Mouse (Mus musculus) common myeloid progenitor, adult 5-6 weeks (primary cell): ENCODE data around the gene Lrrc63. TPM values are rescaled to one million over a fixed set of nuclear protein-coding genes. Genes with fewer than 3 reads are reported as not detected.

Experiments used
- ATAC-seq: replicated peaks from 2 replicates; pipeline ENCODE4 v1.8.0; 2016; ENCODE audit warnings: low read depth, mild to moderate bottlenecking, moderate TSS enrichment, inconsistent platforms; ENCODE audit not compliant: poor library complexity, severe bottlenecking
- total RNA-seq: library from RNA; stranded (forward); fragments of 200-1000, 187-1606 nt; gene quantifications from 2 replicates; pipeline ENCODE4 v1.2.3, GENCODE M21; 2017

Lrrc63 gene
- total RNA-seq, 1 experiment from 2014 or later, result not detected

- peak; percentile 76 for ATAC-seq
Measured at GRCm38 (mm10) chr14:75045184-75045583, 85.5 kb downstream of the Lrrc63 start.

GRCm38 (mm10) chr14:75035431-75035830 is 95.2 kb downstream of the Lrrc63 start:
- no peak for ATAC-seq

Other genes starting within 250 kb of the Lrrc63 start
- 15.9 and 16.8 TPM in 2 replicates for gene Lrch1, start 183.0 kb downstream of the Lrrc63 start, total RNA-seq
- gene Rubcnl, start 114.9 kb downstream of the Lrrc63 start, total RNA-seq, result 3.8 and 4.0 TPM in 2 replicates
- gene Lcp1, start 220 bp upstream of the Lrrc63 start, total RNA-seq, result 244 and 283 TPM in 2 replicates
- not detected in 2 replicates for gene Cpb2, start 111.4 kb upstream of the Lrrc63 start, total RNA-seq
- gene Zc3h13, start 153.5 kb upstream of the Lrrc63 start, total RNA-seq, result 38.4 and 38.6 TPM in 2 replicates